Comparison of ENCODE assay signal across 8 mouse cellular contexts in the genomic region with DNA sequence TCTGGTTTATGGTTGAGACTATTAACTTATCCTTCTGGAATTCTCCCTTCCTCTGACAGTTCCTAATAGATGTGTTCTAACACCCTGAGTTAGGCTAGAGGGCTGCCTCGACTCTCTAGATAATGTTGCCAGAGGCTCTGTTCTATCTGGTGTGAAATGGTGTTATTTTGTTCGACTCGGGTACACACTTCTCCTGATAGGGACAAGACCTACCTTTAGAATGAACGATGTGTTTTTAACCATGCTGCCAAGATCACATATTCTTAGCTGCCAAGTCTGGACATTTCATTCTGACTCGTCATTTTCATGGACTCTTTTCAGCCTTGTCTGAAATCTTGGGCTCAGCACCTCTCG. TPM values are rescaled to one million over a fixed set of nuclear protein-coding genes. Genes with fewer than 3 reads are reported as not detected.
DNase-seq lines count a peak whose midpoint lies in the region; ATAC-seq and TF ChIP-seq lines count a peak whose summit lies in the region.
"Not testable (repeated sequence)": the region's sequence is repeated elsewhere in the genome, so short reads cannot be mapped to it uniquely, and the experiment has no call there.

No protein-coding gene starts in this region.

- intact Hi-C loops in heart, adult 2 months (cut with DNase I) = not testable (repeated sequence)
- intact Hi-C loops in left cerebral cortex, adult 2 months (cut with DNase I) = loop anchor here (5.0 kb wide), 1 partner anchor 183 kb away; no protein-coding TSS in a partner anchor

- not testable (repeated sequence) for TF ChIP-seq EP300 in heart, adult 2 months (IDR thresholded peaks at IDR 0.05; ENCODE audit: insufficient read depth, low read depth, low read length)

- not testable (repeated sequence) for H3K4me3 ChIP-seq in ES-E14 (ENCODE audit: insufficient read depth in 1 of 2, low read depth in 1 of 2, low read length in 2 of 2, poor library complexity in 1 of 2, severe bottlenecking in 1 of 2); heart, adult 2 months; hindbrain, postnatal 0 days (ENCODE audit: low read length); left cerebral cortex, adult 2 months; midbrain, embryonic 16.5 days (ENCODE audit: low read depth, low read length)

- peaks cover 75% of the 10 kb centered on the region for H3K9me3 ChIP-seq in ES-E14 (ENCODE audit: control insufficient read depth, insufficient read depth, low read depth, low read length)
- H3K9me3 ChIP-seq in hindbrain, postnatal 0 days (ENCODE audit: low read length) = not testable (repeated sequence)
- H3K9me3 ChIP-seq in midbrain, embryonic 16.5 days (replicated peaks; ENCODE audit: control insufficient read depth, low read length, poor library complexity, severe bottlenecking) = peaks cover 18% of the 10 kb centered on the region

- not testable (repeated sequence) for H3K79me2 ChIP-seq in heart, adult 2 months (replicated peaks; ENCODE audit: control insufficient read depth, insufficient read depth, low read length)

- ATAC-seq in hindbrain, postnatal 0 days = not testable (repeated sequence)
- ATAC-seq in midbrain, embryonic 16.5 days = peak; percentile 9; the same call in 1 of the 2 replicates

- peaks cover 82% of the 10 kb centered on the region for H3K36me3 ChIP-seq in ES-E14 (ENCODE audit: control insufficient read depth, insufficient read depth, low read length, poor library complexity, severe bottlenecking)
- H3K36me3 ChIP-seq in heart, adult 2 months (ENCODE audit: control insufficient read depth, insufficient read depth, low read length); hindbrain, postnatal 0 days (ENCODE audit: insufficient read depth, low read length): not testable (repeated sequence)
- H3K36me3 ChIP-seq in midbrain, embryonic 16.5 days (ENCODE audit: control insufficient read depth, insufficient read depth, low read length) = peaks cover 28% of the 10 kb centered on the region

- H3K9ac ChIP-seq in ES-E14 (ENCODE audit: insufficient read depth, low read depth, low read length, poor library complexity, severe bottlenecking); heart, adult 2 months (ENCODE audit: low read depth, low read length); hindbrain, postnatal 0 days (replicated peaks; ENCODE audit: low read length); midbrain, embryonic 16.5 days (ENCODE audit: low read depth, low read length): not testable (repeated sequence)

- not testable (repeated sequence) for TF ChIP-seq CTCF in brain, embryonic 14.5 days (IDR thresholded peaks at IDR 0.05; ENCODE audit: borderline replicate concordance, extremely low read depth, insufficient read depth, insufficient read length); heart, adult 2 months (IDR thresholded peaks at IDR 0.05); hindbrain, postnatal 0 days (IDR thresholded peaks at IDR 0.05; ENCODE audit: low read depth); left cerebral cortex, adult 2 months (IDR thresholded peaks at IDR 0.05)

- in situ Hi-C loops in ES-E14 (cut with MboI; ENCODE audit: low sequenced_read_pairs in 2 of 2, unreplicated experiment in 2 of 2) = not testable (repeated sequence)

- peak; percentile 54 for DNase-seq in ES-E14 (ENCODE audit: low read depth, low spot score)
- peak; percentile 27 for DNase-seq in brain, embryonic 14.5 days (ENCODE audit: low read depth)
- peak; percentile 13 for DNase-seq in embryo, embryonic 11.5 days (ENCODE audit: low read depth, low spot score)
- DNase-seq in heart, adult 2 months = peak; percentile 27 to 38
- peak; percentile 24 for DNase-seq in hindbrain, postnatal 0 days (ENCODE audit: low spot score)
- peak in 1 of 2 experiments; percentile 42 for DNase-seq in left cerebral cortex, adult 2 months (ENCODE audit: extremely low spot score in 1 of 2, low spot score in 2 of 2)
- DNase-seq in testis, postnatal 14 days (ENCODE audit: low spot score) = peak; percentile 33

- not testable (repeated sequence) for H3K4me2 ChIP-seq in hindbrain, postnatal 0 days (ENCODE audit: low read depth, low read length); midbrain, embryonic 16.5 days (ENCODE audit: low read length)

- WGBS in heart, adult 2 months = 55% methylated on average over 6 of the region's 6 CpGs
- 47% methylated on average over 6 of the region's 6 CpGs for WGBS in hindbrain, postnatal 0 days
- WGBS in midbrain, embryonic 16.5 days = 84% methylated on average over 6 of the region's 6 CpGs

- not testable (repeated sequence) for TF ChIP-seq POLR2A in brain, embryonic 14.5 days (IDR thresholded peaks at IDR 0.05; ENCODE audit: borderline replicate concordance, extremely low read depth, insufficient read depth, insufficient read length, poor library complexity, severe bottlenecking); heart, adult 2 months (IDR thresholded peaks at IDR 0.05; ENCODE audit: insufficient read depth, low read depth, low read length)

- not testable (repeated sequence) for H3K27ac ChIP-seq in ES-E14 (ENCODE audit: insufficient read depth, low read depth, low read length, poor library complexity, severe bottlenecking); hindbrain, postnatal 0 days; midbrain, embryonic 16.5 days (ENCODE audit: low read length)
- peak overlapping the region; percentile 44 for H3K27ac ChIP-seq in heart, adult 2 months
- peak overlapping the region; percentile 24; the same call in 1 of the 2 replicates for H3K27ac ChIP-seq in left cerebral cortex, adult 2 months

- H3K27me3 ChIP-seq in heart, adult 2 months (ENCODE audit: control insufficient read depth, insufficient read depth, low read length); midbrain, embryonic 16.5 days (ENCODE audit: control insufficient read depth, insufficient read depth, low read depth, low read length): not testable (repeated sequence)
- peaks cover 15% of the 10 kb centered on the region; the same call in 1 of the 2 replicates for H3K27me3 ChIP-seq in hindbrain, postnatal 0 days (ENCODE audit: insufficient read depth, low read length)

- H3K4me1 ChIP-seq in ES-E14 (ENCODE audit: control insufficient read depth in 2 of 2, insufficient read depth in 2 of 2, low read length in 2 of 2, poor library complexity in 1 of 2); heart, adult 2 months (ENCODE audit: control insufficient read depth, insufficient read depth, low read length); hindbrain, postnatal 0 days (ENCODE audit: insufficient read depth, low read length); midbrain, embryonic 16.5 days (ENCODE audit: control insufficient read depth, insufficient read depth, low read length): not testable (repeated sequence)

RNA-seq across cellular contexts. Expression of a gene that starts 29.3 kb away (rescaled TPM):
- 165 and 322 TPM in 2 replicates for total RNA-seq in ES-E14 (2012; rRNA removed)
- polyA plus RNA-seq in brain, embryonic 14.5 days (2012; rRNA removed) = 476 and 1,536 TPM in 2 replicates
- 10 to 100 TPM; 22.9 to 27.8 TPM for total RNA-seq in heart, adult 2 months (2021)
- 27.5 and 60.9 TPM in 2 replicates for polyA plus RNA-seq in heart, adult 2 months (2012; rRNA removed)
- total RNA-seq in hindbrain, postnatal 0 days (2014; rRNA removed) = 8.3 and 87.1 TPM in 2 replicates
- polyA plus RNA-seq in hindbrain, postnatal 0 days (2015; fragmentation: Nextera tagmentation; extraction: Ambion mirVana) = 194 and 245 TPM in 2 replicates
- total RNA-seq in left cerebral cortex, adult 2 months (2021) = 100 to 1,000 TPM; 190 to 207 TPM
- 124 and 217 TPM in 2 replicates for polyA plus RNA-seq in midbrain, embryonic 16.5 days (2015; fragmentation: Nextera tagmentation; extraction: Ambion mirVana)
